28 mouse cellular contexts compared by ENCODE assay signal in genomic region chr11:118343629-118344028, GRCm38 (mm10). TPM values are rescaled to one million over a fixed set of nuclear protein-coding genes. Genes with fewer than 3 reads are reported as not detected.
A peak's percentile ranks its signal among the peaks of the same experiment; 100 is the strongest.
DNase-seq lines count a peak whose midpoint lies in the region; ATAC-seq lines count a peak whose summit lies in the region.
"Had no signal": no experiment of that assay in that cellular context is flagged by ENCODE, and none has a peak within 500 bp of the region (broad histone marks: within the 10 kb centered on the region; RNA-seq: fewer than 3 reads in every experiment).

No protein-coding gene starts in this region.

- H3K9me3 ChIP-seq in forebrain, embryonic 10.5 days = no peaks in the 10 kb centered on the region
- H3K9me3 ChIP-seq in forebrain, embryonic 16.5 days (ENCODE audit: control insufficient read depth, low read length) = no peaks in the 10 kb centered on the region
- no peaks in the 10 kb centered on the region for H3K9me3 ChIP-seq in forebrain, embryonic 13.5 days (replicated peaks)
- H3K9me3 ChIP-seq in forebrain, embryonic 14.5 days (replicated peaks; ENCODE audit: control insufficient read depth, low read length) = no peaks in the 10 kb centered on the region
- H3K9me3 ChIP-seq in kidney, embryonic 15.5 days (replicated peaks) = no peaks in the 10 kb centered on the region
- H3K9me3 ChIP-seq: embryonic facial prominence, embryonic 10.5 days; embryonic facial prominence, embryonic 13.5 days; heart, embryonic 10.5 days; heart, embryonic 13.5 days had no signal

- ATAC-seq in forebrain, embryonic 16.5 days = no peak
- no peak for ATAC-seq in forebrain, embryonic 13.5 days
- no peak for ATAC-seq in forebrain, embryonic 14.5 days
- no peak for ATAC-seq in kidney, embryonic 15.5 days (replicated peaks; ENCODE audit: low FRiP score)
- ATAC-seq: hindbrain, postnatal 0 days; inflammation-experienced regulatory T-cells, adult 6 months; intestine, embryonic 16.5 days had no signal

- H3K9ac ChIP-seq in forebrain, embryonic 16.5 days (replicated peaks; ENCODE audit: low read depth, low read length) = no peak overlapping the region
- no peak overlapping the region for H3K9ac ChIP-seq in forebrain, embryonic 13.5 days
- no peak overlapping the region for H3K9ac ChIP-seq in forebrain, embryonic 14.5 days (ENCODE audit: low read length)
- H3K9ac ChIP-seq in kidney, embryonic 15.5 days = no peak overlapping the region
- H3K9ac ChIP-seq: embryonic facial prominence, embryonic 13.5 days; heart, embryonic 13.5 days; hindbrain, embryonic 14.5 days had no signal

- no peaks in the 10 kb centered on the region for H3K27me3 ChIP-seq in forebrain, embryonic 10.5 days (ENCODE audit: poor library complexity, severe bottlenecking)
- H3K27me3 ChIP-seq in forebrain, embryonic 16.5 days (replicated peaks; ENCODE audit: control insufficient read depth, insufficient read depth, low read length) = no peaks in the 10 kb centered on the region
- H3K27me3 ChIP-seq in forebrain, embryonic 13.5 days = no peaks in the 10 kb centered on the region
- H3K27me3 ChIP-seq in forebrain, embryonic 14.5 days (replicated peaks; ENCODE audit: control insufficient read depth, insufficient read depth, low read length) = no peaks in the 10 kb centered on the region
- no peaks in the 10 kb centered on the region for H3K27me3 ChIP-seq in kidney, embryonic 15.5 days
- H3K27me3 ChIP-seq: embryonic facial prominence, embryonic 13.5 days; heart, embryonic 13.5 days had no signal

- DNase-seq in forebrain, embryonic 10.5 days (ENCODE audit: extremely low spot score, low spot score) = no peak
- no peak for DNase-seq in forebrain, embryonic 14.5 days (ENCODE audit: low spot score)
- no peak for DNase-seq in kidney, adult 11 months
- DNase-seq in CD4-positive helper T cell, adult 2 months (ENCODE audit: low read depth, low spot score) = peak; percentile 58
- DNase-seq in cerebellum, adult 8-10 months = no peak
- DNase-seq: adrenal gland, adult 2 months; cerebellum, adult 11 months; cerebellum, adult 2 months; cerebellum, postnatal 10 days; cerebellum, postnatal 36 days; embryo, embryonic 11 days; gastrocnemius, postnatal 10 days; gastrocnemius, postnatal 36 days; heart, adult 2 months; heart, postnatal 14 days; kidney, adult 2 months had no signal

- no peak overlapping the region for H3K4me2 ChIP-seq in forebrain, embryonic 16.5 days (ENCODE audit: low read length)
- no peak overlapping the region for H3K4me2 ChIP-seq in forebrain, embryonic 13.5 days
- no peak overlapping the region for H3K4me2 ChIP-seq in forebrain, embryonic 14.5 days (ENCODE audit: low read length)
- no peak overlapping the region for H3K4me2 ChIP-seq in kidney, embryonic 15.5 days
- H3K4me2 ChIP-seq: embryonic facial prominence, embryonic 13.5 days; heart, embryonic 13.5 days; hindbrain, embryonic 14.5 days had no signal

- H3K4me1 ChIP-seq in forebrain, embryonic 10.5 days = peaks cover 45% of the 10 kb centered on the region
- H3K4me1 ChIP-seq in forebrain, embryonic 16.5 days (replicated peaks; ENCODE audit: control insufficient read depth, insufficient read depth, low read length) = peaks cover 26% of the 10 kb centered on the region
- peaks cover 56% of the 10 kb centered on the region for H3K4me1 ChIP-seq in forebrain, embryonic 13.5 days
- H3K4me1 ChIP-seq in forebrain, embryonic 14.5 days (ENCODE audit: control insufficient read depth, insufficient read depth, low read length) = peaks cover 24% of the 10 kb centered on the region
- peaks cover 65% of the 10 kb centered on the region for H3K4me1 ChIP-seq in kidney, embryonic 15.5 days

- H3K27ac ChIP-seq in forebrain, embryonic 10.5 days = peak overlapping the region; percentile 35; the same call in 1 of the 2 replicates
- H3K27ac ChIP-seq in forebrain, embryonic 16.5 days (ENCODE audit: low read length) = no peak overlapping the region
- peak overlapping the region; percentile 10; the same call in 1 of the 2 replicates for H3K27ac ChIP-seq in forebrain, embryonic 13.5 days
- no peak overlapping the region for H3K27ac ChIP-seq in forebrain, embryonic 14.5 days (ENCODE audit: low read depth, low read length)
- H3K27ac ChIP-seq in kidney, embryonic 15.5 days = 0 out of 2 replicates have a peak overlapping the region, but pooled peaks have one; percentile 70
- H3K27ac ChIP-seq: embryonic facial prominence, embryonic 10.5 days; embryonic facial prominence, embryonic 13.5 days; heart, adult 2 months; heart, embryonic 13.5 days; hindbrain, embryonic 14.5 days had no signal

- no peak overlapping the region for H3K4me3 ChIP-seq in forebrain, embryonic 10.5 days
- no peak overlapping the region for H3K4me3 ChIP-seq in forebrain, embryonic 16.5 days (replicated peaks; ENCODE audit: low read length)
- no peak overlapping the region for H3K4me3 ChIP-seq in forebrain, embryonic 13.5 days
- no peak overlapping the region for H3K4me3 ChIP-seq in forebrain, embryonic 14.5 days (ENCODE audit: low read depth, low read length)
- H3K4me3 ChIP-seq in kidney, embryonic 15.5 days (replicated peaks) = no peak overlapping the region
- H3K4me3 ChIP-seq: embryonic facial prominence, embryonic 10.5 days; embryonic facial prominence, embryonic 13.5 days; erythroblast, embryonic 14.5 days; heart, adult 2 months; heart, embryonic 10.5 days; heart, embryonic 13.5 days had no signal

- H3K36me3 ChIP-seq in forebrain, embryonic 10.5 days (replicated peaks) = 0 out of 2 replicates have a peak, but pooled peaks cover 5% of the 10 kb centered on the region
- no peaks in the 10 kb centered on the region for H3K36me3 ChIP-seq in forebrain, embryonic 16.5 days (ENCODE audit: control insufficient read depth, insufficient read depth)
- no peaks in the 10 kb centered on the region for H3K36me3 ChIP-seq in forebrain, embryonic 13.5 days (ENCODE audit: poor library complexity, severe bottlenecking)
- no peaks in the 10 kb centered on the region for H3K36me3 ChIP-seq in forebrain, embryonic 14.5 days (ENCODE audit: control insufficient read depth, insufficient read depth, low read length)
- H3K36me3 ChIP-seq in kidney, embryonic 15.5 days = peaks cover 3% of the 10 kb centered on the region; the same call in 1 of the 2 replicates

- 86% methylated on average over 2 of the region's 2 CpGs for WGBS in forebrain, embryonic 10.5 days
- 74% methylated on average over 2 of the region's 2 CpGs for WGBS in forebrain, embryonic 16.5 days
- WGBS in forebrain, embryonic 13.5 days = 86% methylated on average over 2 of the region's 2 CpGs
- 87% methylated on average over 2 of the region's 2 CpGs for WGBS in forebrain, embryonic 14.5 days
- 78% methylated on average over 2 of the region's 2 CpGs for WGBS in kidney, embryonic 15.5 days

RNA-seq across cellular contexts. Expression of gene Cep295nl, which starts 1.3 kb away (rescaled TPM):
- polyA plus RNA-seq in forebrain, embryonic 10.5 days (2016; fragmentation: Nextera tagmentation; extraction: Ambion mirVana) = 0.16 and 0.26 TPM in 2 replicates
- polyA plus RNA-seq in forebrain, embryonic 16.5 days (2015; fragmentation: Nextera tagmentation; extraction: Ambion mirVana) = 0.14 and 0.35 TPM in 2 replicates
- 0.13 and 0.31 TPM in 2 replicates for polyA plus RNA-seq in forebrain, embryonic 13.5 days (2015; fragmentation: Nextera tagmentation; extraction: Ambion mirVana)
- 0.11 TPM in 2 replicates for polyA plus RNA-seq in forebrain, embryonic 14.5 days (2014; fragmentation: Nextera tagmentation; extraction: Ambion mirVana)
- 0.44 and 0.80 TPM in 2 replicates for polyA plus RNA-seq in kidney, embryonic 15.5 days (2015; fragmentation: Nextera tagmentation; extraction: Ambion mirVana)
- polyA plus RNA-seq: adrenal gland, adult 2 months; erythroblast, embryonic 14.5 days; hindbrain, embryonic 14.5 days had no signal

RNA-seq across cellular contexts. Expression of gene Timp2, which starts 11.9 kb away (rescaled TPM):
- 31.3 and 35.1 TPM in 2 replicates for polyA plus RNA-seq in forebrain, embryonic 10.5 days (2016; fragmentation: Nextera tagmentation; extraction: Ambion mirVana)
- polyA plus RNA-seq in forebrain, embryonic 16.5 days (2015; fragmentation: Nextera tagmentation; extraction: Ambion mirVana) = 79.8 and 79.9 TPM in 2 replicates
- 36.0 and 38.8 TPM in 2 replicates for polyA plus RNA-seq in forebrain, embryonic 13.5 days (2015; fragmentation: Nextera tagmentation; extraction: Ambion mirVana)
- polyA plus RNA-seq in forebrain, embryonic 14.5 days (2014; fragmentation: Nextera tagmentation; extraction: Ambion mirVana) = 62.9 and 71.7 TPM in 2 replicates
- 84.4 and 87.7 TPM in 2 replicates for polyA plus RNA-seq in kidney, embryonic 15.5 days (2015; fragmentation: Nextera tagmentation; extraction: Ambion mirVana)

RNA-seq across cellular contexts. Expression of gene Usp36, which starts 53.6 kb away (rescaled TPM):
- 22.9 and 24.6 TPM in 2 replicates for polyA plus RNA-seq in forebrain, embryonic 10.5 days (2016; fragmentation: Nextera tagmentation; extraction: Ambion mirVana)
- polyA plus RNA-seq in forebrain, embryonic 16.5 days (2015; fragmentation: Nextera tagmentation; extraction: Ambion mirVana) = 15.8 and 20.2 TPM in 2 replicates
- 14.1 and 16.9 TPM in 2 replicates for polyA plus RNA-seq in forebrain, embryonic 13.5 days (2015; fragmentation: Nextera tagmentation; extraction: Ambion mirVana)
- 7.1 and 8.7 TPM in 2 replicates for polyA plus RNA-seq in forebrain, embryonic 14.5 days (2014; fragmentation: Nextera tagmentation; extraction: Ambion mirVana)
- 21.8 and 24.2 TPM in 2 replicates for polyA plus RNA-seq in kidney, embryonic 15.5 days (2015; fragmentation: Nextera tagmentation; extraction: Ambion mirVana)

RNA-seq across cellular contexts. Expression of gene Lgals3bp, which starts 58.3 kb away (rescaled TPM):
- polyA plus RNA-seq in forebrain, embryonic 10.5 days (2016; fragmentation: Nextera tagmentation; extraction: Ambion mirVana) = 0.47 and 1.0 TPM in 2 replicates
- 2.7 and 2.8 TPM in 2 replicates for polyA plus RNA-seq in forebrain, embryonic 16.5 days (2015; fragmentation: Nextera tagmentation; extraction: Ambion mirVana)
- polyA plus RNA-seq in forebrain, embryonic 13.5 days (2015; fragmentation: Nextera tagmentation; extraction: Ambion mirVana) = 1.1 and 1.3 TPM in 2 replicates
- 3.0 TPM in 2 replicates for polyA plus RNA-seq in forebrain, embryonic 14.5 days (2014; fragmentation: Nextera tagmentation; extraction: Ambion mirVana)
- polyA plus RNA-seq in kidney, embryonic 15.5 days (2015; fragmentation: Nextera tagmentation; extraction: Ambion mirVana) = 13.6 and 18.2 TPM in 2 replicates

Comparison
In these comparisons a context has a peak if more than half of its experiments do, and no peak if none do; other contexts are left out.
1. H3K27ac ChIP-seq: peak in forebrain, embryonic 10.5 days (single experiment), forebrain, embryonic 13.5 days (single experiment) and kidney, embryonic 15.5 days (single experiment); none in forebrain, embryonic 16.5 days (single experiment) and forebrain, embryonic 14.5 days (single experiment).